Mouse (Mus musculus): Measurements from ENCODE around the gene Egf.

Egf gene

GRCm38 (mm10) chr3:129650931-129651330 lies 104.2 kb downstream of the Egf start:
- DNase-seq (ENCODE audit: low read depth, low spot score), result no peak

DNA sequence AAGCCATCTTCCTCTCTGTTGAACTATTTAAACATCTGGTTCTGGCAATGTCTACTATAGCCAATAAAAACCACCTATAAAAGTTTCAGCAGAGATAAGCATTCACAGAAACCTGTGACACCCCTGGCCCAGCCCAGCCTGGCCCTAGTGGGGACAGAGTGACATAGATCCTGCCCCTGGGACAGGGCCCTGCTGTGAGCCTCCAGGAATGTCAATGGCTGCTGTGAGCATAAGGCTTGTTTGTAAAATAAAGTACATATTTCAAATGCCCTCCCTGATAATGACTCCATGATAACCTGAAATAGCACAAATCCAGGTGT lies 104.9 kb downstream of the Egf start:
- no peak for DNase-seq (ENCODE audit: low read depth, low spot score)

- DNase-seq (ENCODE audit: low read depth, low spot score), result peak; percentile 43
These were observed 105.4 kb downstream of the Egf start for GRCm38 (mm10) chr3:129649586-129650292.

GRCm38 (mm10) chr3:129648598-129648997 lies 106.5 kb downstream of the Egf start:
- no peak for DNase-seq (ENCODE audit: low read depth, low spot score)

DNA sequence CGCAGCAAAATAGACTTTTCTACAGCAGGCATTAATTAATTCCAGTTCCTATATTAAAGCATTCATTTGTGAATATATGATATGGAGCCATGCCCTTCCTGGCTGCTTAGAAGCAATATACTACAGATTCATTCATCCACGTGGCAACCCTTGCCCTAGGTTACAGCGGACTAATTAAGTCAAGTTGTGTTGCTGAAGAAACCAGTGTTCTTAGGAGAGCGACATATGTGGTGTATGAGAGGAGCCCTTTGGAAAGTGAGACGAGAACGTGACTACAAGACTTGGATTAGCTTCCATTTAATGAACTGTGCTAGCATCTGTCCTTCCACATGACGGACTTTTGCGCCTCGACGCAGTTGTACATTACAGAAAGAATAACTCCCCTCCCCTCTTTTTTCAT lies 107.8 kb downstream of the Egf start:
- DNase-seq (ENCODE audit: low read depth, low spot score), result no peak

- DNase-seq (ENCODE audit: low read depth, low spot score), result no peak
These were observed 108.3 kb downstream of the Egf start for GRCm38 (mm10) chr3:129646781-129647180.

GRCm38 (mm10) chr3:129645409-129645808 lies 109.7 kb downstream of the Egf start:
- DNase-seq (ENCODE audit: low read depth, low spot score), result peak; percentile 47

GRCm38 (mm10) chr3:129641621-129642020 lies 113.5 kb downstream of the Egf start:
- DNase-seq (ENCODE audit: low read depth, low spot score), result no peak

DNA sequence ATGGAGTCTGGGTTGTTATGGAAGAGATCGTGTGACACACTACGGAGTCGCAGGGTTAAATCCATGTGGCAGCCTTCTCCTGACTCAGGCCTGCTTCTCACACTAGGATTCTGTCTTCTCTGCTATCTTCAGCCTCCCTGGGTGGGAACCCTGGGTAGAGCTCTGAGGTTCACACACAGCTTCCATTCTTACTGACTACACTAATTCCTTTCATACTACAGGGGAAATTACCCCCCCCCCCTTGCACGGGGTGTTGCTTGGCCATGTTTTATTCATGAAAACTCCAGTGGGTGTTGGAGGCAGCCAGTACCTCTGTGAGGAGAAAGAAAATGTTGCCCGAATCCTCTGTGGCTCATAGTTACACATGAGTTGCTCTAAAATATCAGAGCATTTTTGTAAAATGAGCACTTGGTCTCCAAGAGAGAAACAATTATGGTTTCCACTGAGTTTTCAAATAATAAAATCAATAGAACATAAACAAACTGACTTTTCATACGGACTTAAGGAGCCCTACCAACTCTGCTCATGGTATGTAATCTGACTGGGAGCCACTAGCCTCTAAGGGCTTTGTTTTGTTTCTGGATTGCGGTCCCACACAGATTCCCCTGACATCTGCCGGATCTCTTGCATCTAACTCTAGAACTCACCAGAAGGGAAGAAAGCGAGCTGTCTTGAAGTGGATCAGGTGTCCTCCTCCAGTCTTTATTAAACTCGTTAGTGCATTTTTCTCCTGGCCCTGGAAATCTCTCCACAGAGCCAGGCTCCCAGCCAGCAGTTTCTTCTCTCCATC lies 114.7 kb downstream of the Egf start:
- DNase-seq (ENCODE audit: low read depth, low spot score), result peak; percentile 44

DNA sequence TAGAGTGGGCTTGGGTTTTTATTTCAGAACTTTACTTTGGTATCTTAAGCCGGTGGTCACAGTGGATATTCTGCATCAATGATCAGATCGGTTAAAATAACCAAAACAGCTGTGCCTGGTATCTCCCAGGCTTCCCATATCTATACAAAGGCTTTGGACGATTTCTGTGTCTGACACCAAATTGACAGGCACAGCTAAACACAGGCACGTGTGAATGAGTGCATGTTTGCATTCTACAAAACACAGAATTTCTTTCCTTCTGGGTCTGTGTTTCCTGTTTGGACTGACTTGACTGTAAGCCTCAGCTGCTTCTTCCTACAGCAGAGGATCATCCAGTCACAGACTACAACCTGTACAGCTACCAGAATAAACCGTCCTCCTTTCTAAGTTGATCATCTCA lies 115.4 kb downstream of the Egf start:
- DNase-seq (ENCODE audit: low read depth, low spot score), result no peak

- no peak for DNase-seq (ENCODE audit: low read depth, low spot score)
These were observed 117.7 kb downstream of the Egf start for GRCm38 (mm10) chr3:129637446-129637845.

GRCm38 (mm10) chr3:129634260-129634901 lies 120.7 kb downstream of the Egf start:
- no peak for DNase-seq (ENCODE audit: low read depth, low spot score)

DNA sequence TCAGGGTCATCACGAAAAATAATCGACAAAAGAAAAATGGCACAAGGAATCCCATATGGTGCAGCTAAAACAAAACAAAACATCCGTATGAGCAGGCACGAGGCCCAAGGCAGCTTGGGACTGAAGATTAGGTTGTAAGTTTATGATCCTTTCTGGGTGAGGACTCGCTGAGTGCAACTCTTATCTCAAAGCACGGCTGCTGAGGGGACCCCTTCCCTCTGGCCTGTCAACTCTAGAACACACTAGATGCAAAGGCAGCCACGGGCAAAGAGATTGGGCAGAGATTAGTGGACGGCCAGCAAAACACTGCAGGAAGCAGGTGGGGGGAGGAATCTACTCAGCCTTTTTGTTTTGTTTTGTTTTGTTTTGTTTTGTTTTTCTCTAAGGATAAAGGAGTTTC lies 121.6 kb downstream of the Egf start:
- no peak for DNase-seq (ENCODE audit: low read depth, low spot score)

GRCm38 (mm10) chr3:129631857-129632256 lies 123.3 kb downstream of the Egf start:
- DNase-seq (ENCODE audit: low read depth, low spot score), result no peak

- DNase-seq (ENCODE audit: low read depth, low spot score), result no peak
These were observed 124.1 kb downstream of the Egf start for GRCm38 (mm10) chr3:129631018-129631417.

All from mesoderm, embryonic 11.5 days (tissue).